Mouse (Mus musculus) liver, postnatal 0 days (tissue): ENCODE measurements around the gene Bahcc1. TPM values are rescaled to one million over a fixed set of nuclear protein-coding genes. Genes with fewer than 3 reads are reported as not detected.
A peak's percentile ranks its signal among the peaks of the same experiment; 100 is the strongest.

Experiments used
- ATAC-seq: fragments of 200-750 bp; cut with Nextera tagmentation; 2 replicates; pipeline ENCODE4 v1.8.0; 2017; ENCODE audit warnings: mild to moderate bottlenecking, moderate library complexity
- DNase-seq: peaks from one replicate; pipeline ENCODE4 v3.0.0-alpha.2; 2016
- H3K27ac ChIP-seq: fragments of 300-500 bp; sonication (generic); 2 replicates; pipeline ENCODE4 v1.5.1; 2014; ENCODE audit warnings: antibody characterized with exemption, moderate library complexity, mild to moderate bottlenecking, low read depth
- H3K27me3 ChIP-seq: fragments of 300-500 bp; sonication (generic); 2 replicates; pipeline ENCODE4 v1.6.1; 2014; ENCODE audit warnings: low read length, control low read depth, mixed read lengths; ENCODE audit not compliant: insufficient read depth
- H3K36me3 ChIP-seq: fragments of 300-500 bp; sonication (generic); replicated peaks from 2 replicates; pipeline ENCODE4 v1.6.1; 2014; ENCODE audit warnings: mild to moderate bottlenecking, control low read depth, low read length, moderate library complexity, mixed read lengths; ENCODE audit not compliant: insufficient read depth
- H3K4me1 ChIP-seq: fragments of 300-500 bp; sonication (generic); 2 replicates; pipeline ENCODE4 v1.6.1; 2014; ENCODE audit warnings: antibody characterized with exemption, mild to moderate bottlenecking, control low read depth; ENCODE audit not compliant: insufficient read depth
- H3K4me2 ChIP-seq: fragments of 300-500 bp; sonication (generic); 2 replicates; pipeline ENCODE4 v1.6.1; 2014; ENCODE audit warnings: low read depth, mild to moderate bottlenecking, low read length, moderate library complexity, mixed read lengths
- H3K4me3 ChIP-seq: fragments of 300-500 bp; sonication (generic); 2 replicates; pipeline ENCODE4 v1.5.1; 2014; ENCODE audit warnings: low read depth, low read length
- H3K9ac ChIP-seq: fragments of 300-500 bp; sonication (generic); replicated peaks from 2 replicates; pipeline ENCODE4 v1.6.1; 2014; ENCODE audit warnings: mild to moderate bottlenecking, moderate library complexity
- H3K9me3 ChIP-seq: fragments of 300-500 bp; sonication (generic); 2 replicates; pipeline ENCODE4 v1.6.1; 2016; ENCODE audit warnings: mild to moderate bottlenecking, control low read depth, low read length, mixed read lengths
- CTCF ChIP-seq: sonication (generic); IDR thresholded peaks from 2 replicates; pipeline ENCODE4 v1.5.1; 2016; ENCODE audit warnings: antibody characterized with exemption, low read depth
- EP300 ChIP-seq: IDR thresholded peaks from 2 replicates; pipeline ENCODE4 v1.6.1; 2016; ENCODE audit warnings: antibody characterized with exemption, low read depth, mild to moderate bottlenecking
- WGBS: fragments of 180-500 bp; shearing (Covaris S2); extraction: QIAGEN DNeasy Blood & Tissue Kit; methylation state at CpG from one replicate; pipeline ENCODE4 v1.1.7; 2014; ENCODE audit not compliant: insufficient replicate concordance; 5-methylcytosine and 5-hydroxymethylcytosine counted together
- polyA plus RNA-seq: library from polyadenylated mRNA; unstranded; fragments of >200 nt; fragmentation: Nextera tagmentation; extraction: Ambion mirVana; gene quantifications from 2 replicates; pipeline ENCODE4 v1.2.1, GENCODE M21; 2015

Bahcc1 gene
- polyA plus RNA-seq, 1 experiment from 2014 or later = 1.1 TPM

- Histone ChIP-seq H3K9me3 (0 out of 2 replicates have a peak, but pooled peaks cover 2% of the 10 kb centered on the region), H3K36me3 (no peaks in the 10 kb centered on the region), H3K9ac (no peak overlapping the region), H3K27me3 (no peaks in the 10 kb centered on the region), H3K4me3 (no peak overlapping the region), H3K4me1 (peaks cover 31% of the 10 kb centered on the region), H3K4me2 (peak overlapping the region; percentile 7; the same call in 1 of the 2 replicates), H3K27ac (peak overlapping the region; percentile 41)
- ATAC-seq = no peak
- 58% methylated on average over 17 of the region's 17 CpGs for WGBS
- no peak for DNase-seq
- no peak for TF ChIP-seq CTCF
- TF ChIP-seq EP300 = no peak
Observed at GRCm38 (mm10) chr11:120218176-120218856, 14.4 kb upstream of the Bahcc1 start.

- ATAC-seq = peak; percentile 43
- WGBS = 31% methylated on average over 6 of the region's 6 CpGs
Observed at GRCm38 (mm10) chr11:120218946-120219345, 13.8 kb upstream of the Bahcc1 start.

GRCm38 (mm10) chr11:120219916-120220522 is 12.7 kb upstream of the Bahcc1 start:
- Histone ChIP-seq H3K9ac (peak overlapping the region; percentile 21; the same call in 1 of the 2 replicates), H3K4me3 (no peak overlapping the region), H3K4me1 (peaks cover 43% of the 10 kb centered on the region), H3K36me3 (no peaks in the 10 kb centered on the region), H3K4me2 (no peak overlapping the region), H3K27ac (no peak overlapping the region), H3K9me3 (no peaks in the 10 kb centered on the region), H3K27me3 (peaks cover 8% of the 10 kb centered on the region)
- 45% methylated on average over 9 of the region's 9 CpGs for WGBS
- TF ChIP-seq EP300 (no peak), CTCF (no peak)
- no peak for DNase-seq
- ATAC-seq = no peak

More at GRCm38 (mm10) chr11:120218946-120219345, 13.8 kb upstream of the Bahcc1 start:
- peak overlapping the region; percentile 41 for H3K27ac ChIP-seq
- no peak overlapping the region for H3K4me2 ChIP-seq
- H3K9me3 ChIP-seq = no peaks in the 10 kb centered on the region
- DNase-seq = no peak
- H3K4me3 ChIP-seq = no peak overlapping the region
- 0 out of 2 replicates have a peak, but pooled peaks have one; percentile 27 for TF ChIP-seq EP300
- no peak for TF ChIP-seq CTCF
- H3K4me1 ChIP-seq = peaks cover 34% of the 10 kb centered on the region
- H3K9ac ChIP-seq = no peak overlapping the region
- H3K36me3 ChIP-seq = no peaks in the 10 kb centered on the region
- no peaks in the 10 kb centered on the region for H3K27me3 ChIP-seq

GRCm38 (mm10) chr11:120220963-120221827 is 11.6 kb upstream of the Bahcc1 start:
- no peak overlapping the region for H3K4me3 ChIP-seq
- peaks cover 18% of the 10 kb centered on the region for H3K27me3 ChIP-seq
- H3K9me3 ChIP-seq = no peaks in the 10 kb centered on the region
- no peaks in the 10 kb centered on the region for H3K36me3 ChIP-seq
- H3K9ac ChIP-seq = no peak overlapping the region
- no peak for DNase-seq
- TF ChIP-seq CTCF (no peak), EP300 (no peak)
- H3K27ac ChIP-seq = no peak overlapping the region
- 41% methylated on average over 12 of the region's 12 CpGs for WGBS
- ATAC-seq = no peak
- H3K4me1 ChIP-seq = peaks cover 47% of the 10 kb centered on the region
- no peak overlapping the region for H3K4me2 ChIP-seq

- Histone ChIP-seq H3K36me3 (no peaks in the 10 kb centered on the region), H3K4me2 (no peak overlapping the region), H3K27me3 (peaks cover 21% of the 10 kb centered on the region), H3K4me1 (peaks cover 44% of the 10 kb centered on the region), H3K9me3 (no peaks in the 10 kb centered on the region), H3K27ac (no peak overlapping the region), H3K4me3 (no peak overlapping the region), H3K9ac (no peak overlapping the region)
- WGBS = 62% methylated on average over 6 of the region's 6 CpGs
- no peak for TF ChIP-seq CTCF
- no peak for TF ChIP-seq EP300
- no peak for ATAC-seq
- DNase-seq = peak; percentile 11
Observed at GRCm38 (mm10) chr11:120222425-120223104, 10.2 kb upstream of the Bahcc1 start.
